Mouse (Mus musculus) right cerebral cortex, postnatal 36 days (tissue): ENCODE data around the gene Hist1h1b.

Experiments used
- DNase-seq, 2 experiments: peaks; one replicate each; pipeline ENCODE4 v3.0.0; 2022; ENCODE audit warnings: low spot score in 2 of 2, mixed read lengths in 1 of 2

Hist1h1b gene

GRCm38 (mm10) chr13:21733466-21733865 is 47.0 kb downstream of the Hist1h1b start:
- no peak for DNase-seq
